Mouse (Mus musculus) hindbrain, embryonic 13.5 days (tissue): ENCODE data around the gene Gmeb2. TPM values are rescaled to one million over a fixed set of nuclear protein-coding genes. Genes with fewer than 3 reads are reported as not detected.

Experiments used
- ATAC-seq: fragments of 200-750 bp; cut with Nextera tagmentation; 2 replicates; pipeline ENCODE4 v1.8.0; 2017; ENCODE audit warnings: moderate TSS enrichment; ENCODE audit not compliant: low FRiP score
- H3K27ac ChIP-seq: fragments of 300-500 bp; sonication (generic); 2 replicates; pipeline ENCODE4 v1.5.1; 2015; ENCODE audit warnings: inconsistent platforms, mild to moderate bottlenecking, moderate library complexity
- H3K27me3 ChIP-seq: fragments of 300-500 bp; sonication (generic); 2 replicates; pipeline ENCODE4 v1.6.1; 2015; ENCODE audit warnings: mild to moderate bottlenecking, inconsistent platforms
- H3K36me3 ChIP-seq: fragments of 300-500 bp; sonication (generic); 2 replicates; pipeline ENCODE4 v1.6.1; 2015; ENCODE audit warnings: mild to moderate bottlenecking, inconsistent platforms
- H3K4me1 ChIP-seq: fragments of 300-500 bp; sonication (generic); replicated peaks from 2 replicates; pipeline ENCODE4 v1.6.1; 2015; ENCODE audit warnings: inconsistent platforms
- H3K4me2 ChIP-seq: fragments of 300-500 bp; sonication (generic); 2 replicates; pipeline ENCODE4 v1.6.1; 2015; ENCODE audit warnings: inconsistent platforms, mild to moderate bottlenecking, moderate library complexity
- H3K4me3 ChIP-seq: fragments of 300-500 bp; sonication (generic); 2 replicates; pipeline ENCODE4 v1.5.1; 2015; ENCODE audit warnings: mild to moderate bottlenecking, inconsistent platforms
- H3K9ac ChIP-seq: fragments of 300-500 bp; sonication (generic); 2 replicates; pipeline ENCODE4 v1.6.1; 2015; ENCODE audit warnings: mild to moderate bottlenecking, inconsistent platforms
- H3K9me3 ChIP-seq: fragments of 300-500 bp; sonication (generic); 2 replicates; pipeline ENCODE4 v1.6.1; 2016; ENCODE audit warnings: inconsistent platforms
- WGBS: fragments of 180-500 bp; shearing (Covaris S2); methylation state at CpG from one replicate; pipeline ENCODE4 v1.1.7; 2015; 5-methylcytosine and 5-hydroxymethylcytosine counted together
- polyA plus RNA-seq: library from polyadenylated mRNA; unstranded; fragments of >200 nt; fragmentation: Nextera tagmentation; extraction: Ambion mirVana; gene quantifications from 2 replicates; pipeline ENCODE4 v1.2.1, GENCODE M21; 2015

Gmeb2 gene
- polyA plus RNA-seq, 1 experiment from 2014 or later: 17.8 TPM

DNA sequence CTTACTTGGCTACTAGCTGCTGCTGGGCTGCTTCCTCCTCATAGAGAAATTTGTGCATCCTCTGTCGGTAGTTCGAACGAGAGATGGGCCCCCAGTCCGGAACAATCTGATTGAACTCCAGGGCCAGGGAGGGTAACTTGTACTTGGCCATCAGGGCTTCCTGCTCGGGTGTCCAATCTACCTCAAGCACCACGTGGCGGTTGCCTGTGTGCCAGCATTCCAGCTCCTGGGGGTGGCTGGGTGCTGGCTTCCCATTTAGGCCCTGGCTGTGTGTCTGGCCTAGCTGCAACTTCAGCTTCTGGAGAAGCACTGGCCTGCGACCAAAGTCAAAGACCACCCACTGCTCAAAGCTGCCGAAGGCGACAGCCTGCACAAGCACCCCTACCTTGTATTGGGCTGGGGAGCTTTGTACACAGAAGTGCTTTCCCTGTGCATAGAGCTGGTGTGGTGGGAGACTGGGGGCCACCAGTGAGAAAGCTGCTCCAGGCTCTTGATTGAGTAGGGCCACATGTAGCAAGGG lies 49.7 kb downstream of the Gmeb2 start:
- Histone ChIP-seq H3K36me3 (no peaks in the 10 kb centered on the region), H3K4me3 (no peak overlapping the region), H3K27ac (no peak overlapping the region), H3K9ac (no peak overlapping the region), H3K4me1 (0 out of 2 replicates have a peak, but pooled peaks cover 5% of the 10 kb centered on the region), H3K4me2 (no peak overlapping the region), H3K27me3 (0 out of 2 replicates have a peak, but pooled peaks cover 7% of the 10 kb centered on the region), H3K9me3 (no peaks in the 10 kb centered on the region)
- no peak for ATAC-seq
- WGBS: 81% methylated on average over 10 of the region's 10 CpGs

DNA sequence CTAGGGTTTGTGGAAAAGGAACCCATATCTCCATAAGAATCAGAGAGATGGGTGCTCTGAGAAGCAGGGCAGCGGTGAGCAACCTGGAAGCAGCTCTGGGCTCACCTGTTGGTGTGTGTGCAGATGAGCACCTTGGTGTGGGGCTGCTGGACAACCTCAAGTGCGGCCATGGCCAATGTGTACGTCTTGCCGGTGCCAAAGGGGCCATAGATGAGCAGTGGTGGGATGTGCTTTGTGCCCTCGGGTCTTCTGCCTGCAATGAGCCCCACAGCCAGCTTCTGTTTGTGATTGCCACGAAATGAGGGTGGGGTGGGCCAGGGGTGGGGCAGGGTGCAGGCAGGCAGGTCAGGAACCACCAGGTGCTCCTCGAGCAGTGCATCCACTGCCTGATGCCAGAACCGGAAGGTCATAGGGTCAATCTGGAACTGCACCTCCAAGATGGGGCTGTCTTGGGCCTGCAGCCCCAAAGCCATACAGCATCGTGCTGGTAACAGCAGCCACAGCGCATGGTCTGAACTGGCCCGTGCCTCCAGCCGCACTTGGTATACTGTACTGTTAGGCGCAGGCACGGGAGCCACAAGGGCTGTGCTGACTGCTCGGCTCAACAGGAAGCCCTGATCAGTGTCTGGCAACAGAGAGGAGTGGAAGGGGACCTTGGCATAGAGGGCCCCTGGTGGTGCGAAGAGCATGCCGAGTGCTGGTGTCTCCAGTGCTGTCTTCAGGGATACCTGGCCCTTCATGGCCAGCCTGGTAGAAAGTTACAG lies 50.4 kb downstream of the Gmeb2 start:
- ATAC-seq: no peak
- WGBS: 90% methylated on average over 17 of the region's 17 CpGs

GRCm38 (mm10) chr2:181235681-181236566 lies 51.9 kb downstream of the Gmeb2 start:
- ATAC-seq: no peak
- Histone ChIP-seq H3K36me3 (no peaks in the 10 kb centered on the region), H3K9ac (no peak overlapping the region), H3K4me2 (no peak overlapping the region), H3K4me1 (no peaks in the 10 kb centered on the region), H3K9me3 (no peaks in the 10 kb centered on the region), H3K27me3 (0 out of 2 replicates have a peak, but pooled peaks cover 3% of the 10 kb centered on the region), H3K27ac (no peak overlapping the region), H3K4me3 (no peak overlapping the region)
- 87% methylated on average over 23 of the region's 23 CpGs for WGBS

More for the DNA sequence above, 50.4 kb downstream of the Gmeb2 start:
- no peak overlapping the region for H3K27ac ChIP-seq
- no peaks in the 10 kb centered on the region for H3K36me3 ChIP-seq
- H3K4me2 ChIP-seq: no peak overlapping the region
- 0 out of 2 replicates have a peak, but pooled peaks cover 7% of the 10 kb centered on the region for H3K27me3 ChIP-seq
- 0 out of 2 replicates have a peak, but pooled peaks cover 5% of the 10 kb centered on the region for H3K4me1 ChIP-seq
- H3K4me3 ChIP-seq: no peak overlapping the region
- no peaks in the 10 kb centered on the region for H3K9me3 ChIP-seq
- H3K9ac ChIP-seq: no peak overlapping the region

DNA sequence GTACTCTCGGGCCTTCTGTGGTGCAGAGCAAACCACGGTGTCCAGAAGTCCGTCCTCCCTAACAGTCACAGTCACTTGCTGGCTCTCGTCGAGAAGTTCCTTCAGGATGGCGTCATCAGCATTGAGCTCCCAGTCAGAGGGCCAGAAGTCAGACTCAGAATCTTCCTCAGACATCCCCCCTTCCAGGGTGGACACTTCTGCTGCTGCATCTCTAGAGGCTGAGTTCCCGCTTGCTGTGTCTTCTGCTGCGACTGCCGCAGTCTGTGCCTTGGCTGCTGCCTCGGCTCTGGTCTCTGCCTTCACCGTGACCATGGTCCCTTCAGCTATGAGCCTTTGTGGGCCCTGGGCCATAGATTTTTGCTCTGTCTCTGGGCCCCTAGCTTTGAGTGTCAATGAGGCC lies 53.2 kb downstream of the Gmeb2 start:
- ATAC-seq: no peak
- Histone ChIP-seq H3K9ac (no peak overlapping the region), H3K36me3 (no peaks in the 10 kb centered on the region), H3K27me3 (no peaks in the 10 kb centered on the region), H3K9me3 (no peaks in the 10 kb centered on the region), H3K4me2 (no peak overlapping the region), H3K4me3 (no peak overlapping the region), H3K4me1 (no peaks in the 10 kb centered on the region), H3K27ac (no peak overlapping the region)
- 96% methylated on average over 11 of the region's 11 CpGs for WGBS

DNA sequence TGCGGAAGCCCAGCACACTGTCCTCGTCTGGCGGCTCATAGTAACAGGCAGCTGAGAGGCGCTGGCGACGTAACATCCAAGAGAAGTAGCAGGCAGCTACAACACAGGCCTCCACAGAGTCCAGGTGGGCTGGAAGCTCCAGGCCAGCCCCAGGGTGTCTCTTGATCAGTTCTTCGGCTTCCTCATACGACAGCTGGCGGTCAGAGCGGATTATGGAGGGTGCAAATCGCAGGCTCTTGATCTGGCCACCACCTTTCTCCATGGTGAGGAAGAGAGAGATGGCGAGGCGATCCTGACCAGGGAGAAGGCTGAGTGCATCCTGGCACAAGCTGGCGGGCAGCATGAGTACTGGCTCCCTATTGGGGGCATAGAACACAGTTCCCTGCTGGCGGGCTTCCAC lies 54.4 kb downstream of the Gmeb2 start:
- Histone ChIP-seq H3K4me2 (no peak overlapping the region), H3K9ac (no peak overlapping the region), H3K27ac (no peak overlapping the region), H3K4me3 (no peak overlapping the region), H3K4me1 (no peaks in the 10 kb centered on the region), H3K9me3 (no peaks in the 10 kb centered on the region), H3K27me3 (no peaks in the 10 kb centered on the region), H3K36me3 (no peaks in the 10 kb centered on the region)
- 93% methylated on average over 15 of the region's 15 CpGs for WGBS
- no peak for ATAC-seq

- H3K36me3 ChIP-seq: no peaks in the 10 kb centered on the region
- ATAC-seq: no peak
- 77% methylated on average over 20 of the region's 20 CpGs for WGBS
- no peak overlapping the region for H3K4me3 ChIP-seq
- H3K9ac ChIP-seq: no peak overlapping the region
- no peaks in the 10 kb centered on the region for H3K4me1 ChIP-seq
- H3K27ac ChIP-seq: no peak overlapping the region
- peak overlapping the region; percentile 16 for H3K4me2 ChIP-seq
- H3K27me3 ChIP-seq: no peaks in the 10 kb centered on the region
- H3K9me3 ChIP-seq: no peaks in the 10 kb centered on the region
Measured at GRCm38 (mm10) chr2:181231171-181231570, 56.7 kb downstream of the Gmeb2 start.

DNA sequence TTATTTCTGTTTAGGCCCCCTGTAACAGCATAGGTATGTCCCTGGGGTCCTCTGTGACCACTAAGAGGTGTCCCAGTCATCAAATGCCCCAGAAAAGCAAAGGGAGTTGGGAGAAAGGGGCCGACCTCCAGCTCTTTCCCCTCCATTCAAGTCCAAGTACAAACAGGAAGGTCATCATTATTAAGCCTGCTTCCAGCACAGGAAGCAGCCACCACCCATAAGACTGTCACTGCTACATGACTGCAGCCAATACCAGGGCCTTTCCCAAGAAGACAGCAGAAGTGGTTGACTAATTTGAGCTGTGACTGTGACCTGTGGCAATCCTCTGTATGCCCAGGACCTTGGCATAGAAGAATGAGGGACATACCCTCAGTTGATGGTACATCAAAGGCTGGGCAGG lies 59.5 kb downstream of the Gmeb2 start:
- no peak overlapping the region for H3K4me2 ChIP-seq
- WGBS: 81% methylated on average over 1 of the region's 1 CpGs

GRCm38 (mm10) chr2:181227122-181227521 lies 60.7 kb downstream of the Gmeb2 start:
- Histone ChIP-seq H3K9ac (no peak overlapping the region), H3K4me3 (no peak overlapping the region), H3K4me2 (no peak overlapping the region), H3K36me3 (no peaks in the 10 kb centered on the region), H3K9me3 (no peaks in the 10 kb centered on the region), H3K27me3 (no peaks in the 10 kb centered on the region), H3K4me1 (no peaks in the 10 kb centered on the region), H3K27ac (no peak overlapping the region)
- WGBS: 86% methylated on average over 3 of the region's 3 CpGs
- ATAC-seq: no peak

More for the DNA sequence above, 59.5 kb downstream of the Gmeb2 start:
- ATAC-seq: no peak
- Histone ChIP-seq H3K9ac (no peak overlapping the region), H3K36me3 (no peaks in the 10 kb centered on the region), H3K4me3 (no peak overlapping the region), H3K4me1 (no peaks in the 10 kb centered on the region), H3K27me3 (no peaks in the 10 kb centered on the region), H3K9me3 (no peaks in the 10 kb centered on the region), H3K27ac (no peak overlapping the region)

GRCm38 (mm10) chr2:181224994-181225393 lies 62.8 kb downstream of the Gmeb2 start:
- H3K4me1 ChIP-seq: peaks cover 6% of the 10 kb centered on the region

DNA sequence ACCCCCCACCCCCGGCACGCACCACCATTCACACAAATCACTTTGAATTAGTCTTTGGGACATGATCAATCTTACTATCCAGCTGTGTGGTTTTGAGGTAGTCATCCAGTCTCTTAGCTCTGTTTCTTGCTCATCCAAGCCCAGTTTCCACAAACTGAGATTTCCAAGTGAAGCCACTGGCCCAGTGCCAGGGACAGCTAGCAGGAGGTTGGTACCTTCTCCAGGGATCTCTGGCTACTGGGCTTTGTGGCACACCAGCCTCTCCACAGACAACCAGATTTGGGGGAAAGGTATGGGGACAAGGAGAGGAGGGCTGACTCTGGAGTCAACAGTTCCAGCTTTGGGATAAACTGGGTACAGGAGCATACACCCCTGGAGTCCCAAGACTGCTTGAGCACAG lies 67.5 kb downstream of the Gmeb2 start:
- no peak overlapping the region for H3K27ac ChIP-seq
- peaks cover 18% of the 10 kb centered on the region for H3K27me3 ChIP-seq
- H3K9ac ChIP-seq: no peak overlapping the region
- H3K36me3 ChIP-seq: no peaks in the 10 kb centered on the region
- no peak for ATAC-seq
- H3K4me2 ChIP-seq: peak overlapping the region; percentile 58
- no peaks in the 10 kb centered on the region for H3K9me3 ChIP-seq
- H3K4me3 ChIP-seq: peak overlapping the region; percentile 27; the same call in 1 of the 2 replicates
- H3K4me1 ChIP-seq: peaks cover 15% of the 10 kb centered on the region
- 58% methylated on average over 2 of the region's 2 CpGs for WGBS

More at GRCm38 (mm10) chr2:181224994-181225393, 62.8 kb downstream of the Gmeb2 start:
- no peaks in the 10 kb centered on the region for H3K36me3 ChIP-seq
- no peak overlapping the region for H3K4me3 ChIP-seq
- H3K9ac ChIP-seq: no peak overlapping the region
- peaks cover 5% of the 10 kb centered on the region; the same call in 1 of the 2 replicates for H3K27me3 ChIP-seq
- no peaks in the 10 kb centered on the region for H3K9me3 ChIP-seq
- H3K4me2 ChIP-seq: no peak overlapping the region
- ATAC-seq: no peak
- WGBS: 89% methylated on average over 2 of the region's 2 CpGs
- no peak overlapping the region for H3K27ac ChIP-seq

DNA sequence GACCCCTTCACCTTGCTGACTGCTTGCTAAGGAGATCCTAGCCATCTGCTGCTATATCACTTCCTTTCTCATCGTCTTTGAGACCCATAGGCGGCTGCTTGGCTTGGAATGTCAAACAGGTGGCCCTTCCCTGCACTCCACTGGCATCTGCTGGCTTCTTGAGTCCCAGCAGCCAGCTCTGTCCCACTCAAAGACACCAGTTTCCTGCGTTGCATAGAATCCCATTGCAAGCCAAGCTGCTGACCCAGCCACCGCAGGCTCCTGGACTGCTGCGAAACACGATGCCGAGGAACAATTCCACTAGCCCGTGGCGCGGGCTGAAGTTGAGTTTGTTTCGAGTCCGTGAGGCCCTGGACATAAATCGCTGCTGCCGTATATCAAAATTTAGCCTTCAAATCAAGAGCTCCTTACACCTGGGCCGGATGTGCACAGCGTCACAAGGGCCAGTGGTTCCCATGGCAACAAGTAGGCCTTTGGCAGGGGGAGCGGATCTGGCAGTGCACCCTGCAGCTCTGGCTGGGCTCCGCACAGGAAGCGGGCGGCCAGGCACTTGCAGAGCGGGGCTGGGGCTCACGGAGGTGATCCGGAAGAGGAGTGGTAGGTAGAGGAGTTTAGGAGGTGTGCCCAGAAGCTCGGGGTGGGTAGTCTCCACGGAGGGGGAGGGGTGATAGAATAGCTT lies 68.2 kb downstream of the Gmeb2 start, which contains the start of gene Fndc11:
Gene Fndc11 (plus strand): TSS at position 476 of the 679 bp plus-strand sequence.
- no peaks in the 10 kb centered on the region for H3K36me3 ChIP-seq
- H3K27ac ChIP-seq: peak within 1 kb of the TSS; percentile 18; the same call in 1 of the 2 replicates
- 4% methylated on average over 25 of the region's 25 CpGs for WGBS
- peak within 1 kb of the TSS; percentile 58 for H3K4me2 ChIP-seq
- peaks cover 21% of the 10 kb centered on the region for H3K27me3 ChIP-seq
- H3K9ac ChIP-seq: peak within 1 kb of the TSS; percentile 43; the same call in 1 of the 2 replicates
- H3K4me3 ChIP-seq: peak within 1 kb of the TSS; percentile 27
- H3K9me3 ChIP-seq: no peaks in the 10 kb centered on the region
- H3K4me1 ChIP-seq: peaks cover 15% of the 10 kb centered on the region
- peak; percentile 88 for ATAC-seq
